Mouse (Mus musculus) natural killer cell, adult 2 months (primary cell): ENCODE data around the gene Plekhh2.
"Not testable (repeated sequence)": the region's sequence is repeated elsewhere in the genome, so short reads cannot be mapped to it uniquely, and the experiment has no call there.

ENCODE experiments used
- DNase-seq, 2 experiments: peaks; one replicate each; pipeline ENCODE4 v3.0.0; 2022; ENCODE audit warnings: low spot score in 2 of 2

The Plekhh2 gene

DNA sequence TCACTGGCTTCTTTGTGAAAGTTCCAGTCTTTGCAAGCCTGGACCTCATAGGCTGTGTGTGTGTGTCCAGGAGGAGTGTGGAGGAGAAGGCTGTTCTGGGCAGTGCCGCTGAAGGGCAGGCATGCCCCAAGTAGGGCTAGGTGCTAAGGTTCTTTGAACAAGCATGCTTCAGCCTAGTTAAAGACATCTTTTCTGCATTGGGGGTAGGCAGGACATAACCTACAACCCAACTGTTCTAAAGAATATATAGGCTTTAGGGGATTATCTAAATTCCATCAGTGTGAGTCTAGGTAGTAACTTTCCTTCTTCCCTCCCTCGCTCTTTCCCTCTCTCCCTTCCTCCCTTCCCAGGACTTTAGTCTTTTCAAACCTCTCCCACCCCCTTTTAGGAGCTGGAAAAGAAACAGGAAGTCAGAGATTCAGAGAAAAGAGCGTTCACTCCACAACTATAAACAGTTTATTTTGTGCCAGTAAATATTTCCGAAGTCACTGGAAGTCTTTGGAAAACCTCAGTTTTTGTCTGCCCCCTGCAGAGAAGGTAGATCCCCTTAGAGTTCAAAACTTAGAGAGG, 906 bp downstream of the Plekhh2 start:
- DNase-seq = no peak

DNA sequence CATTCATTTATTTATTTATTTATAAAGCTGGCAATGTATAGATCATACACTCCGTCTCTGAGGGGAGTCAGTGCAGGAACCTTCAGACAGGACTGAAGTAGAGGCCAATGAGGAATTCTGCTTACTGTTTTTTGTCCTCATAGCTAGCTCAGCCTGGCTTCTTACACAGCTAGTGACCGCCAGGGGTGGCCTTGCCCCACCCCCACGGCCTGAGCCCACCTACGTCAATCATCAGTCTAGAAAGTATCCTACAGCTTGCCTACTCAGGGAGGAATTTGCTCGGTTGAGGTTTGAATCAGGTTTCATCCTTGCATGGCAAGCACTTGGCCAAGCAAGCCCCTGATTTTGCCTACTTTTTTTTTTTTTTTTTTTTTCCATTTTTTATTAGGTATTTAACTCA, 4.2 kb downstream of the Plekhh2 start:
- DNase-seq = no peak

DNA sequence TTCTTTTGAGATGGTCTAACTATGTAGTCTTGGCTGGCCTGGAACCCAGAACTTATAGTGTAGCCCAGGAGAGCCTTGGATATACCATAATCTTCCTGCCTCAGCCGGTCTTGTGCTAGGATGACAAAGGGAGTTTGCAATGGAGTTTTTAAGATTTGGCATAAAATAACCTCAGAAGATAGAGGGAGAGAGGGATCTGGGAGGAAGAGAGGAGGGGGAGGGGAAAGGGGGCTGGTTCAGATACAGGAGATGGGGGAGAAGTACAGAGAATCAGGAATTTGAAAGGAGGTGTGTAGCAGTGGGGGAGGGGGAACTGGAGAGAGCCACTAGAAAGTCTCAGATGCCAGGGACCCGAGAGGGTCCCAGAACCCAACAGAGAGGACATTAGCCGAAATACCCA, 7.7 kb downstream of the Plekhh2 start:
- no peak for DNase-seq

DNA sequence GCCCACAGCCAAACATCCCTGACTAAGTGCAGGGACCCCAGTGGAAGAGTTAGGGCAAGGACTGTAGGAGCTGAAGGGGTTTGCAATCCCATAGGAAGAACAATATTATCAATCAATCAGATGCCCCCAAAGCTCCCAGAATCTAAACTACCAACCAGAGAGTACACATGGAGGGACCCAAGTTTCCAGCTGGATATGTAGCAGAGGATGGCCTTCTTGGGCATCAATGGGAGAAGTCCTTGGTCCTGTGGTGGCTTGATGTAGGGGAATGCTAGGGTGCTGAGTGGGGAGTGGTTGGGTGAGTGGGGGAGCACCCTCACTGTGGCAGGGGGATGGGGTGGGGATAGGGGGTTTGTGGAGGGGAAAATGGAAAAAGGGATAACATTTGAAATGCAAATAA, 8.4 kb downstream of the Plekhh2 start:
- DNase-seq = no peak

DNA sequence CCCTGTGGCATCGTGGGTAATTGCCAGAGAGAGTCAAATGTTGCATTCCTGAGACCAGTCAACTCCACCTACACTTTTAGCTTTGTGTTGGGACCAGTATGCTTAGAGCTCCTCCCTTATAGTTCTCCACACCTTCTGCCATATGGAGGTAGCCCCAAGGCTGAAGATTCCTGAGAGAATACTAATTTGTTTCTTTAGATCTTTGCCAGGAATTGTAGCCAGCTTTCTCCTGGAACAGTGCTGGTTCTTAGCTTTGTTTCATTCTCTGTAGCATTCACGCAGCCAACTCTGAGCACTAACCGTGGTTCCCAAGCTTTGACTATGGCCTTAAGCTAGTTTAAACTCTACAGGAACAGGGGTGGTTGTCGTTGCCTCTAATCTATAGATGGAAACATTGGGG, 17.7 kb downstream of the Plekhh2 start:
- no peak for DNase-seq

DNA sequence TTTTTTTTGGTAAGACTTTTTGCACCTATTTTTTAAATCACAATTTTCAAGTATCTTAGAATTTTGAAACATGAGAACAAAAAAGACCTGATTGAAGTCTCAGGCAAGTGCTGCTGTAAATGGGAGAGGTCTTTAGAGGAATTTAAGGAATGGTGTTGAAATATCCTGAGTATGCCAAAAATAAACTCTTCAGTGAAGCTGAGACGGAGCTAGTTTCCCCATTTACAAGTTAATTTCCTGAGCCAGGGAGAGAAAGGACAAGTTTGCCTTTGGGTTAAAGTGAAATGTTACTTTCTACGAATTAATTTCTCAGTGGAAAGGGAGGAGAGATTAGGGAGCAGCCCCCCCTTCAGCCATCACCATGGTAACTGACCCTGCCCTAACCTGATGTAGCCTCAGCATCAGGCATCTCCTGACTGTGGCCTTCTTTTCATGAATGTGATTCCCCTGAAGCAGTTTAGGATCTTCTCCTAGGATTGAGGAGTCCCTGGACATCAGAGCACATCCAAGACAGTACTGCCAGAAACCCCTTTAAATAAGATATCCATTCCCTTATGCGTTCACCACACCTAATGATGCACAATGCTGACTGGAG, 18.6 kb downstream of the Plekhh2 start:
- no peak for DNase-seq

DNA sequence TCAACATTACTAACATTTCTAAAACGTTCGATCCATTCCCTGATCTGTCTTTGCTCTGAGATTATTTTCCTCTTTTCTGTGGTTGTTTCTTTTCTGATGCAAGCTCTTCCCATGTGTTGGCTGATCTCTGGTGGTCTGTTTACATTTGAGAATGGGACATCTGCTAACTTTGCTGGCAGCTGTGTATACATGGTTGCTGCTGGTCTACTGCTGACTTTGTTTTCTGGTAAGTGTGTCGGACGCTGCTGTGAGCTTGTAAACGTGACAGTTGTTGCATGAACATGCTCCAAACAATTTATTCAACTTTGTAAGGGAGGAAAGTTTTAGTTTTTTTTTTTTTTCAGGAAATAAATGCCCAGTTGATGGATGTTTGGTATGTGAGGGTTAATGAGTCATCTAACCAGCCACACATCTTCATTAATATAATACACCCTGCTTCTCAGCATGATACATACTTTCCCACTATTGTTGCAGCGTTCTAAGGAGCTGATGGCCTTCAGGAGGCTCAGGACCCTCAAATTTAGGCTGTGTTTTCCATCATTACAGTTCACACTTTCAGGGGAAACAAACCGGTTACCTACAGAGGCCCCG, 21.3 kb downstream of the Plekhh2 start:
- DNase-seq = no peak

DNA sequence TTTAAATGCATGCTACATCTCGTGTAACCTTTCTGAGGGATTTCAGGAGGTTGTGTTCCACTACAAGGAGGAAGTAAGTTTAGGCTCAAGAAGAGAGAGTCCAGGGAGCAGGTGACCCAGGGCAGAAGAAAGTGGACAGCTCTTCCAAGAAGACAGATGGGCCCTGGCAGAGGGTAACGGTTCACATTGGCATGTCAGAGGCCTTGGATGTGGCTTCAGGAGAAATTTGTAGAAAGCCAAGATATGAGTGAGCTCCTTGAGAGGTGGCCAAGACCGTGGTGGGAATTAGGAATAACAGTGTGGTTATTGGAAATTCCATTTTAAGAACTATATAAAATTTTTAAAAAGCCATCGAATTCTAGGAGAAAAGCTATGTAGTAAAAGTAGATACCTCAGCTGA, 22.1 kb downstream of the Plekhh2 start:
- no peak for DNase-seq

DNA sequence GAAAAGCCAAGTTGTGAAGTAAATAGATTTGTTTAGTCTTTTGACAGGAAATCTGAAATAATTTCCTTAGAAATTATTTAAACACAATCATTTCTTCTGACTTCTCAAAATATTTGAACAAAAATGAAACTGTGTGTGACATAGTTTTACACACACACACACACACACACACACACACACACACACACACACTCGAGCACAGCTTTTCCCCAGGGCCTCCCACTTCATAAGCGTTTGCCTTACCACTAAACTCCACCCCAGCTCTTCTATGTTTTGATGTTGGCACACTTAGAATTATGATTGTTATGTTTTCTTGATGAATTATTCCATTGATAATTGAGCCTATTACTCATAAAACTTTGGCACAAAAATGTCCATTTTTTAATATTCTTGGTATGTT, 22.9 kb downstream of the Plekhh2 start:
- DNase-seq = no peak

DNA sequence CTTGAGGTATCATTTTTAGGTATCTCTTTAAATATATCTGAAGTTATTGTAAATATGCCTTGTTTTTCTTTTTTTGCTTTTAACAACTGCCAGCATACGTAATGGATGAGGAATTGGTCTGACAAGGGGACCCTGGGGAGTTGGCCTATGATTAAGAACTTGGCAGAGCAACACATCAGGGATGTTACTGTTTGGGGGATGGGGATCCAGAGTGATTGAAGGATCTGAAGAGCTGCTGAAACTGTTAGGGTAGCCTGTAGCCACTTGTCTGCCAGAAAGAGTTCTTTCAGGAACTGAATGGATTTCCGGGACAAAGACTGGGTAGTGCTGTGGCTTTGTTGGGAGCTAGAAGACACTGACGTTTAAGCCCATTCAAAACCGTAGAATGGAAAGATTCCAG, 23.5 kb downstream of the Plekhh2 start:
- DNase-seq = no peak

DNA sequence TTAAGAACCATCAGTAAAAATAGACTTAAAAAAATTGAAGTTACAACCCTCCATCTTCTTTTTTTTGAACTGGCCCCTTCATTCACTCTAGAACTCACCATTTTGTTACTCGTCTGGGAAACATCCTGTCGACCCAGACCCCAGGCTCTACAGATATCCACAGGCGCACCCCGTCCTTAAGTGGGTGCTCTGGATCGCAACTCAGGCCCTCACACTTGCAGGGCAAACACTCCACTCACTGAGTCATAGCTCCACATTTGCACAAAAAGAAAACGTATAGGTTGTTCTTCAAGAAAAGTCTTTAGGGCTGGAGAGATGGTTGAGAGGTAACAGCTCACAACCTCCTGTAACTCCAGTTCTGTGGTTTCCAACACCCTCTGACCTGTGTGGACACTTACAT, 25.6 kb downstream of the Plekhh2 start:
- no peak for DNase-seq

DNA sequence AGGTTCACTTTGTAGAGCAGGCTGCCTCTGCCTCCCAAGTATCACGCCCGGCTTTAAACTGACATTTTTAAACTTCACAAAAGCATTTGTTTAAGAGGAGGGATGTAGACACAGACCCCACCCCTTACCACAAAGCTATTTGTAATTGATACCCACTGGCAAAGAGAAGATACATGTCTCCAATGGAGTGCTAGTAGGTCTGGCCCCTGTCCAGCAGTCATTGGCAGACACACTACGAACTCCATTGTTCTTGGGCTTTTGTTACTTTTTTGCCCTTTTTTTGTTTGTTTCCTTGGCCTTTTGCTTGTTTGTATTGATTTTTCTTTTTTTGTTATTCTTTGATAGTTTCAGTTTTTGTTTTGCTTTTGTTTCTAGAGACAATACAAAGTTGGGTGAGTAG, 26.3 kb downstream of the Plekhh2 start:
- DNase-seq = no peak

DNA sequence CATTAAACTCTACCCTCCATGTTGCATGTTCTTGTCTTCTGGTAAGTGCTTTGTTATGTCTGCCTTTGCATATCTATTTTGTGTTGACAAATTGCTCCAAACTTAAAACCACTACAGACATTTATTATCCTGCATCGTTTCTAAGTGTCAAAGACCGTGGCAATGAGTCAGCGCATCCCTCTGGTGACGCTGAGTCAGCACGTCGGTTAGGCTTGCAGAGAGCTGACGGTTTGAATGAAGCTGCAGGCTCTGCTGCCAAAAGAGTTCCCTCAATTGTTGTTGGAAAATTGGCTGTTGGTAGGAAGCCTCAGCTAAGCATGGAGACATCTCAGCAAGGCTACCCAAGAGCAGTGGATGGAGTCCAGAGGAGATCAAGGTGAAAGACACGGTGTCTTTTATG, 28.9 kb downstream of the Plekhh2 start:
- DNase-seq = no peak

DNA sequence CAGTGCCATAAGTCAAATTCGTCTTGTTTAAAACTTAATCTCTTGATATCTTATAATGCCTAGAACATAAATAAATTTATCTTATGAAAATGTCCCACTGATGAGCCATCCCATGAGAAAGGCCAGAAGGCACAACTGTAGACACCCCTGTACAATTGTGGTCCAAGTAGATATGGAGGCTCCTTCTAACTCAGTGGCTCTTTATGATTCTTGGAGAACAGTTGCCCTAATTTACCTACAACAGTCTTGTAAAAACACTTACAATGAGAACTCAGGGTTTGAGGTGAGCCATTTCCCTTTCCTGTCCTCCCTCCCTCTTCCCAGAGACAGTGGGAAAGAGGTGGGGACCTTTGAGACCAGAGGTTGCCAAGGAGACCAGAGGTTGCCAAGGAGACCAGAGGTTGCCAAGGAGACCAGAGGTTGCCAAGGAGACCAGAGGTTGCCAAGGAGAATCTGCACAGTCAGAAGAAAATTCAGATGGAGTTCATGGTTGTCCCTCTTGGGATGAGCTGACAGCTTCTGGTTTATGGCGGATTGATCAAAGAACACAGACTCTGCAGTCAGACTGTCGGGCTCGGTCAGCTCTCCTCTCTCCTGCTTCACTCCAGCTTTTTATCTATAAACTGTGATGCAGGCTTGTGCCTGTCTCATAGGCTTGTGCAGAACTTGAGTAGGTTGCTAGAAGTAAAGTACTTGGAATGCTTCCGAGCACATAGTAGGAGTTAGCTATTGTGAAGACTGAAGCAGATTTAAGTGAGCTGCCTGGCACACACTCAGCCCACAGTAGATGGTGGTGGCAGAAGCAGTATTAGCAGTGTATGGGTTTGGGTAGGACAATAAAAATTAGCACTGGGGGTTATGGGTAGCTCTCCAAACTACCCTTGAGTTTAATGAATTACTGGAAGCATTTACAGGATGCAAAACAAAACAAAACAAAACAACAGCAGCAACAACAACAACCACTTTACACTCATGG, 39.5 kb downstream of the Plekhh2 start:
- DNase-seq = no peak

DNA sequence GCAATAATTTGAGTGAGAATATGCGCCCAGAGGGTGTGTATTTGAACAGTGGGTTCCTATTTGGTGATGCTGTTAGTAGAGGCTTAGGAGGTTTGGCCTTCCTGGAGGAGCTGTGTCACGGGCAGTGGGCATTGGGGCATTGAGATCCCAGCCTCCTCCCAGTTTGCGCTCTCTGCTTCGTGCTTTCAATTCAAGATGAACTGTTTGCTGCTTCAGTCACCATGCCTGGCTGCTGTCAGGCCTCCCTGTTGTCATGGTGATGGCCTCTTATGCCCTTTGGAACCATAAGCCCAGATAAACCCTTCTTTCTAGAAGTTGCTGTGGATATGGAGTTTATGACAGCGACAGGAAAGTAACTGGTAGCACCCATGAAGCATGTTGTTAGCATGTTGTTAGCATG, 40.5 kb downstream of the Plekhh2 start:
- DNase-seq = no peak

DNA sequence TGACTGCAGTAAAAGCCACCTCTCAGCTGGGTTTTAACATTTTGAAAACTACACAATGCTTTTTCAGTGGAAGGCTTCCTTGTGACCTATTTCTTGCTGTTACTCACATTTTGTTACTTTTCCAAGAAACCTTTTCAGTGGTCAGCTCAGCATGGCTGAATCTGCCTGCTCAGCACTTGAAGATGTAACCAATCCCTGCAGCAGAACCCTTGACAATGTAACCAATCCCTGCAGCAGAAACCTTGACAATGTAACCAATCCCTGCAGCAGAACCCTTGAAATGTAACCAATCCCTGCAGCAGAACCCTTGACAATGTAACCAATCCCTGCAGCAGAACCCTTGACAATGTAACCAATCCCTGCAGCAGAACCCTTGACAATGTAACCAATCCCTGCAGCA, 52.6 kb downstream of the Plekhh2 start:
- not testable (repeated sequence) for DNase-seq

DNA sequence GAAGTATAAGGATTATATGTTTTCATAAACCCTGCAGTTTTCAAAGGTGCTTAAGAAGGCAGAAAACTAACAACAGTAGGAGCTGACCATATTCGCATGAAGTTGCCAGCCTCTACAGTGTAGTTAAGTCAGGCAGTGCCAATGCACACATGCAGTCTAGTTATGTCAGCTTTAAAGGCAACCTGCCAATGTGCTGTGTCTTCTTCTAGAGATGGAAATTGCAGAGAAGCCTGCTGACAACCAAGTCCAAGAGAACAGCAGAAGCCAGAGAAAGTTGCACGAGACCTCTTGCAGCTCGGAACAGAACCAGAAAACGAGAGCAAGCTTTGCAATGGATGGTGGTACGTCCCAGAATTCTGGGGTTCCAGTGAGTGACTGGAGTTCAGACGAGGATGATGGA, 54.1 kb downstream of the Plekhh2 start:
- no peak for DNase-seq

DNA sequence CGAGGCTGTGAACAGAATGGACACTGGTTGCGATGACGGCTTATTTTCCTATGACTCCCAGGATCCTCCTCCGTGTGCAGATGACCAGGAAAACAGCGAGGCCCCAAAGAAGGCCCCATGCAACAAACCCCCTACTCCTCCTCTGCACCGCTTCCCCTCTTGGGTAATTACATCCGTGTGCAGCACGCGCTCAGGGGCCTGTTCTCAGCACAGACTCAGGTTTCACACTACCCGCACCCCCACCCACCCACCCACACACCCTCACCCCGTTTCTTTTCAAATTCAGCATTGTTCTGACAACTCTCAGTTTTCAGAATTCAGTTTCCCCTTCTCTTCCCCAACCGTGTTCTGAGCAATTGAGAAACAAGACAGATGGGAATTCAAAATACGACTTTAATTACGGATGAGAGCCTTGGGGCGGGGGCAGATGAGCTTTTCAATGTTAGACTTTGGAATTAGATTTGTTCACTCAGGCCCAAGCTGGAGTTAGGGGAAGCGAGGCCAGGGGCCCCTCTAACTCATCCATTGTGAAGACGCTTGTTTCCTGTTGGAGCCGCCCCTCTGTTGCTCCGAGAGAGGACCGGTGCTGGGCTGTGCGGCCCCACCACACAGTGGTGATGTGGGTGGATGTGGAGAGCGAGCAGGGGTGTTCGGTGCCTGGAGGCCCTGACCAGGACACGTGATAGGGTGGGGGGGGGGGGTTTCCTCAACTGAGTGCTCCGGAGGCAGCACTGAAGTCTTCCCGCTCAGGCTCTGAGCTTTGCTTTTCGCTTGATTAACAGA, 55.3 kb downstream of the Plekhh2 start:
- no peak for DNase-seq

DNA sequence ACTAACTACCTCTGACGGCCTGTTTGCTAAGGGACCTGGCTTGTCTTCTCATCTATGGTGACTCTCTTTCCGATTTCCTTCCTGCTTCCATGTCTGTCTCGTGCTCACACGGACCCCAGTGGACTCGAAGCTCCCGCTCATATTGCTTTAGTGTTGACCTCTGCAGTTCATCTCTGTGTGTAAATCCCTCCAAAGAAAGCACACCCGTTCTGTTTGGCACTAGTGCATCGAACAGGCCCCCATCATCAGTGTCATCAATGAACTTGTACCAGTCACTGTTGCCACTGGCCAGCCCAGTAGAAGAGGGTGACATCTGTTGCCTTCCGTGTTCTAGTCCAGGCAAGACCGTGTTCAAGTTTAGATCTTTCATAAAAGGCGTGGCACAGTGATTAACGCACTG, 57.1 kb downstream of the Plekhh2 start:
- no peak for DNase-seq

DNA sequence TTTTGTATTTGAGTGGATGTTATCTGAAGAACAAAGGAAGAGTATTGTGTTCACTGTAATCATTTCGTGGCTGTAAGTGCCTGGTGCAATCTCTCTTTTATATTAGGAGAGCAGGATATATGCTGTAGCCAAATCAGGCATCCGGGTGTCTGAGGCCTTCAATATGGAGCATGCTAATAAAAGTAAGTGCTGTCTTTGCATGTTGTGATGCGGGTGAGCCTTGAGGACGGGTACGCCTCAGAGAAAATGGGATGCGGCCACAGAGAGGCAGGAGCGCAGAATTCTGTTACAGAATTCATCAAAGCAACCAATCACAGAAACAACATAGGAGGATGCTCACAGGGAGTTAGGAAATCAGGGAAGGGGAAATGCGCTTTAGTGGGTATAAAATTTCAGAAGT, 58.1 kb downstream of the Plekhh2 start:
- DNase-seq = no peak

DNA sequence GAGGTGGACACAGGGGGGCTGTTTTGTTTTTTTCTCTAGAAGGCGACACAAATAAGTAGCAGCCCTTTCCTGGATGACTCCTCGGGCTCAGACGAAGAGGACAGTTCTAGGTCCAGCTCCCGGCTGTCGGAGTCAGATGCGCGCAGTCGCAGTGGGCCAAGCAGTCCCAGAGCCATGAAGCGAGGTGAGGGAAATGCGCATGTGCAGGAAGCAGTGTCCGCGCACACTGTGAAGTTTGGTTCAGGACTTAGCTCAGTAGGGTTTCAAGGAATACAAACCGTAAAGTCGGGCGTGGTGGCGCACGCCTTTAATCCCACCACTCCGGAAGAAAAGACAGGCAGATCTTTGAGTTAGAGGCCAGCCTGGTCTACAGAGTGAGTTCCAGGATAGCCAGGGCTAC, 59.9 kb downstream of the Plekhh2 start:
- no peak for DNase-seq

DNA sequence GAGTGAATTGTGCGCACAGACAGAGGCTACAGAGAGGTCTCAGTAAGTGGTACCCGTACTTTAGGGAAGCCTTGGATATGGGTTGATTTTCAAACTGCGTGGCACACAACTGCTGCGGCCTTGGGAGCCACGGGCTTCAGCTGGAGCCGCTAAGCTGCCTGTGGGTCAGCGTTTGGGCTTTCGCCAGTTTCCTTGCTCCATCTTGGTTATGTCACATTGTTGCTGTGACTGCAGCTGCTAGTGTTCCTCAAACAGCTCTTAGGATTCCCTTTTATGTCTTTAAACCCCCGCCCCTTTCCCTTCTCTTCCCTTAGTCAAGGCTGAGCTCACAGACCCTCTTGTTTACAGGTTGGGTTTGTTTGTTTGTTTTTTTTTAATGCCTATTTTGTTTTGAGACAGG, 61.6 kb downstream of the Plekhh2 start:
- DNase-seq = no peak
